Mouse (Mus musculus) midbrain, embryonic 11.5 days (tissue): ENCODE results near the gene Arhgef10l. TPM values are rescaled to one million over a fixed set of nuclear protein-coding genes. Genes with fewer than 3 reads are reported as not detected.
A peak's percentile ranks its signal among the peaks of the same experiment; 100 is the strongest.

Experiments used
- ATAC-seq: fragments of 200-750 bp; cut with Nextera tagmentation; 2 replicates; pipeline ENCODE4 v1.8.0; 2017; ENCODE audit warnings: moderate TSS enrichment, moderate library complexity; ENCODE audit not compliant: low FRiP score
- DNase-seq: peaks from one replicate; pipeline ENCODE4 v3.0.0; 2015; ENCODE audit warnings: low spot score; ENCODE audit errors: missing footprints
- H3K27ac ChIP-seq: fragments of 300-500 bp; sonication (generic); 2 replicates; pipeline ENCODE4 v1.5.1; 2014; ENCODE audit warnings: low read depth, low read length
- H3K27me3 ChIP-seq: fragments of 300-500 bp; sonication (generic); 2 replicates; pipeline ENCODE4 v1.6.1; 2014; ENCODE audit warnings: mild to moderate bottlenecking, low read length, moderate library complexity, mixed read lengths; ENCODE audit not compliant: control insufficient read depth, insufficient read depth
- H3K36me3 ChIP-seq: fragments of 300-500 bp; sonication (generic); 2 replicates; pipeline ENCODE4 v1.6.1; 2014; ENCODE audit warnings: mild to moderate bottlenecking, low read length, moderate library complexity, mixed read lengths; ENCODE audit not compliant: control insufficient read depth, insufficient read depth
- H3K4me1 ChIP-seq: fragments of 300-500 bp; sonication (generic); 2 replicates; pipeline ENCODE4 v1.6.1; 2014; ENCODE audit warnings: low read length; ENCODE audit not compliant: control insufficient read depth, insufficient read depth
- H3K4me2 ChIP-seq: fragments of 300-500 bp; sonication (generic); 2 replicates; pipeline ENCODE4 v1.6.1; 2014; ENCODE audit warnings: mild to moderate bottlenecking, moderate library complexity
- H3K4me3 ChIP-seq: fragments of 300-500 bp; sonication (generic); 2 replicates; pipeline ENCODE4 v1.5.1; 2014; ENCODE audit warnings: low read depth, low read length
- H3K9ac ChIP-seq: fragments of 300-500 bp; sonication (generic); 2 replicates; pipeline ENCODE4 v1.6.1; 2014; ENCODE audit warnings: low read length
- H3K9me3 ChIP-seq: fragments of 300-500 bp; sonication (generic); 2 replicates; pipeline ENCODE4 v1.6.1; 2016; ENCODE audit warnings: low read length; ENCODE audit not compliant: control insufficient read depth
- WGBS: fragments of 180-500 bp; shearing (Covaris S2); extraction: QIAGEN DNeasy Blood & Tissue Kit; methylation state at CpG from one replicate; pipeline ENCODE4 v1.1.7; 2014; 5-methylcytosine and 5-hydroxymethylcytosine counted together
- polyA plus RNA-seq: library from polyadenylated mRNA; unstranded; fragments of >200 nt; fragmentation: Nextera tagmentation; extraction: Ambion mirVana; gene quantifications from 2 replicates; pipeline ENCODE4 v1.2.1, GENCODE M21; 2014

The Arhgef10l gene
- polyA plus RNA-seq, 1 experiment from 2014 or later, result 18.5 TPM

DNA sequence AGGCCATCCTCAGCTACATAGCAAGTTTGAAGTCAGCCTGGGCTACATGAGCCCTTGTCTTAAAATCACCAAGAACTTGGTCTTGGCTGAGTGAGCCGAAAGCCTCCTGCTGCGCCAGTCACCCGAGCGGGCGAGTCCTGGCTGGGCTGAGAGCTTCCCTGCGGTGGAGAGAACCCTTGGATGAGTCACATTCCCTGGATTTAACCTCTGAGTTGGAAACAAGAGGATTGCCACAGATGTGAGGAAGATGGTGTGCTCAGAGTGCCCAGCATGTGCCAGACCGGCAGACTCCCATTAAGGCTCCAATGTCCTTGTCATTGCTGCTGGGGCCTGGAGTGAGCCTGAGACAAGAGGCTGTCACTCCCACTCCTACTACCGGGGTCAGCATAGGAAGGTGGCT, 2.0 kb upstream of the Arhgef10l start:
- DNase-seq, result no peak
- Histone ChIP-seq H3K27ac (no peak overlapping the region), H3K4me1 (peaks cover 5% of the 10 kb centered on the region), H3K4me2 (no peak overlapping the region), H3K36me3 (no peaks in the 10 kb centered on the region), H3K9me3 (no peaks in the 10 kb centered on the region), H3K4me3 (no peak overlapping the region), H3K9ac (no peak overlapping the region), H3K27me3 (no peaks in the 10 kb centered on the region)
- 90% methylated on average over 8 of the region's 8 CpGs for WGBS
- ATAC-seq, result no peak

- 79% methylated on average over 7 of the region's 7 CpGs for WGBS
- H3K4me1 ChIP-seq, result peaks cover 8% of the 10 kb centered on the region
- H3K36me3 ChIP-seq, result no peaks in the 10 kb centered on the region
- no peak overlapping the region for H3K9ac ChIP-seq
- H3K4me2 ChIP-seq, result no peak overlapping the region
- no peak overlapping the region for H3K27ac ChIP-seq
- DNase-seq (no peak), ATAC-seq (no peak)
- no peak overlapping the region for H3K4me3 ChIP-seq
- H3K27me3 ChIP-seq, result no peaks in the 10 kb centered on the region
- H3K9me3 ChIP-seq, result no peaks in the 10 kb centered on the region
Observed at GRCm38 (mm10) chr4:140665053-140665452, 759 bp downstream of the Arhgef10l start.

- Histone ChIP-seq H3K4me1 (peaks cover 15% of the 10 kb centered on the region), H3K36me3 (no peaks in the 10 kb centered on the region), H3K27me3 (no peaks in the 10 kb centered on the region), H3K9ac (no peak overlapping the region), H3K4me3 (no peak overlapping the region), H3K27ac (no peak overlapping the region), H3K9me3 (no peaks in the 10 kb centered on the region), H3K4me2 (no peak overlapping the region)
- 27% methylated on average over 10 of the region's 10 CpGs for whole genome bisulfite sequencing
- ATAC-seq (no peak), DNase-seq (no peak)
Observed at GRCm38 (mm10) chr4:140662882-140663585, 2.8 kb downstream of the Arhgef10l start.

DNA sequence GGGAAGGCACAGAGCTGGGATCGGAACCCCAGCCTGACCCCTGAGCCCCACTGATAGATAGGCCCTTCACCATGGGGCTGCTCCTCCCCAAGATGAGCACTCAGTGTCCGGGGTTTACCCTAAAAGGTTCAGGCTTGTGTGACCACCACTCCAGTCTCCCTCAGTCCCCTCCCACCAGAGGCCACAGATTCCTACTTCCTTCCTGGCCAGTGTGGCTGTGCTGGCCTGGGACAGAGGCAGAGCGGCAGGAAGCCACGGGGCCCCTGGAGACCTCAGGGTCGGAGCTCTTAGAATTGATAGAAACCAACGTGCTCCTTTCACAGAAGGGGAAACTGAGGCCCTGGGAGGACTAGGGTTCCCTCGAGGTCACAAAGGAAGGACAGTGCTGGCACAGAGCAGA, 3.4 kb downstream of the Arhgef10l start:
- Histone ChIP-seq H3K4me3 (no peak overlapping the region), H3K27me3 (no peaks in the 10 kb centered on the region), H3K36me3 (no peaks in the 10 kb centered on the region), H3K27ac (no peak overlapping the region), H3K9me3 (no peaks in the 10 kb centered on the region), H3K4me1 (peaks cover 21% of the 10 kb centered on the region), H3K4me2 (no peak overlapping the region), H3K9ac (no peak overlapping the region)
- no peak for ATAC-seq
- 44% methylated on average over 7 of the region's 7 CpGs for WGBS
- no peak for DNase-seq

DNA sequence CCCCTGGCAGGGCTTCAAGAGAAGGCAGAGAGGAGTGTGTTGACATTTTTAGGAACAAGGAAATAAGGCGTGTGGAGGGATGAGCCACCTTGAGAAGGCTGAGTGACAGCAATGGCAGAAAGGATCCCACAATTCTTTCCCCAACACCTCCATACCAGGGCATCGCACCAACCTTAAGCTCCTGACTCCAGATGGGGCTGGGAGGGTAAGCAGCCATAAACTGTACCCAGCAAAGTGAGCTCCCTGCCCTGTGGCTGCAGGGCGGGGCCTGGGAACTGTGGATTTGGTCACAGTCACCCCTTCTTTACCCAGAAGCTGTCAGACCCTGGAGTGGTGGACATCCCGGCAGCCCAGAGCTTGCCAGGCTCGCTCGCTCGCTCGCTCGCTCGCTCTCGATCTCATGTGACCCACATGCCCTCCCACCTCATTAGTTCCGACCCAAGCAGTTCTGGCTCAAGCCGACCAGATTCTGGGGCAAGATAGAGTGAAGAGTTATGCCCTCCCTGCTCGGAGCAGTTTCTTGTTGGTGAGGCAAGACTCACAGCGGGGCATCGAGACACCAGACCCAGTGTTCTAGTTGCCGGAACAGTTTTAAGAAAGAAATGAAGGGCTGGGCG, 4.3 kb downstream of the Arhgef10l start:
- no peak overlapping the region for H3K4me2 ChIP-seq
- H3K9me3 ChIP-seq, result no peaks in the 10 kb centered on the region
- H3K27ac ChIP-seq, result no peak overlapping the region
- H3K4me3 ChIP-seq, result no peak overlapping the region
- WGBS, result 77% methylated on average over 18 of the region's 18 CpGs
- H3K9ac ChIP-seq, result no peak overlapping the region
- no peaks in the 10 kb centered on the region for H3K36me3 ChIP-seq
- no peaks in the 10 kb centered on the region for H3K27me3 ChIP-seq
- DNase-seq (peak; percentile 71), ATAC-seq (no peak)
- peaks cover 28% of the 10 kb centered on the region for H3K4me1 ChIP-seq

GRCm38 (mm10) chr4:140657681-140658575, 7.9 kb downstream of the Arhgef10l start:
- Histone ChIP-seq H3K27me3 (no peaks in the 10 kb centered on the region), H3K4me1 (peaks cover 24% of the 10 kb centered on the region), H3K4me2 (peak overlapping the region; percentile 38), H3K27ac (peak overlapping the region; percentile 92), H3K4me3 (no peak overlapping the region), H3K9ac (peak overlapping the region; percentile 68), H3K9me3 (no peaks in the 10 kb centered on the region), H3K36me3 (no peaks in the 10 kb centered on the region)
- peak; percentile 92 for ATAC-seq
- WGBS, result 3% methylated on average over 24 of the region's 24 CpGs
- peak; percentile 95 for DNase-seq

DNA sequence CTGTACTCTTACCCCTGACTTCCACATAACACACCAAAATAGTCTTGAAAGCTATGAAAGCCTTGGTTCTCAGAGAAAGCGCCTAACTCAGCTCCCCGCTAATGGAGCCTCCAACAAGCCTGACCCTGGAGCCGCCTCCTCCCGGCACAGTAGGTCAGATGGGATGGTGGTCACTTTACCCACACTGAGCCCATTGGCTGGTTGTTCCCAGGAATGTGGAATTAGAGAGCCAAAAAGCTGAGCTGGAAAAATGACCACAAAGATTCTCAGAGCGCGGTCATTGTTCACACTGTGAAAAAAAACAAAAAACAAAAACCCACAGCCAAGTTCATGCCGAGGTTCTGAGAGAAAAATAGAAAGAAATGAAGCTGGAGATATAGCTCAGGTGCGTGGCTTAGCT, 9.3 kb downstream of the Arhgef10l start:
- H3K4me1 ChIP-seq, result peaks cover 20% of the 10 kb centered on the region
- H3K27ac ChIP-seq, result no peak overlapping the region
- ATAC-seq (no peak), DNase-seq (no peak)
- H3K4me3 ChIP-seq, result no peak overlapping the region
- 67% methylated on average over 8 of the region's 8 CpGs for WGBS
- no peaks in the 10 kb centered on the region for H3K36me3 ChIP-seq
- H3K27me3 ChIP-seq, result no peaks in the 10 kb centered on the region
- no peaks in the 10 kb centered on the region for H3K9me3 ChIP-seq
- no peak overlapping the region for H3K9ac ChIP-seq
- no peak overlapping the region for H3K4me2 ChIP-seq

- peaks cover 20% of the 10 kb centered on the region for H3K4me1 ChIP-seq
- no peak overlapping the region for H3K27ac ChIP-seq
- H3K27me3 ChIP-seq, result no peaks in the 10 kb centered on the region
- H3K4me2 ChIP-seq, result no peak overlapping the region
- ATAC-seq (no peak), DNase-seq (peak; percentile 65)
- 75% methylated on average over 8 of the region's 8 CpGs for WGBS
- H3K4me3 ChIP-seq, result no peak overlapping the region
- no peaks in the 10 kb centered on the region for H3K36me3 ChIP-seq
- H3K9me3 ChIP-seq, result no peaks in the 10 kb centered on the region
- no peak overlapping the region for H3K9ac ChIP-seq
Observed at GRCm38 (mm10) chr4:140654798-140655197, 11.0 kb downstream of the Arhgef10l start.
